Mouse (Mus musculus) left cerebral cortex, adult 11 months (tissue): ENCODE results near the gene Slc4a7.
"Not testable (repeated sequence)": the region's sequence is repeated elsewhere in the genome, so short reads cannot be mapped to it uniquely, and the experiment has no call there.

ENCODE experiments used
- DNase-seq: peaks from one replicate; pipeline ENCODE4 v3.0.0; 2022; ENCODE audit warnings: low spot score

The Slc4a7 gene

DNA sequence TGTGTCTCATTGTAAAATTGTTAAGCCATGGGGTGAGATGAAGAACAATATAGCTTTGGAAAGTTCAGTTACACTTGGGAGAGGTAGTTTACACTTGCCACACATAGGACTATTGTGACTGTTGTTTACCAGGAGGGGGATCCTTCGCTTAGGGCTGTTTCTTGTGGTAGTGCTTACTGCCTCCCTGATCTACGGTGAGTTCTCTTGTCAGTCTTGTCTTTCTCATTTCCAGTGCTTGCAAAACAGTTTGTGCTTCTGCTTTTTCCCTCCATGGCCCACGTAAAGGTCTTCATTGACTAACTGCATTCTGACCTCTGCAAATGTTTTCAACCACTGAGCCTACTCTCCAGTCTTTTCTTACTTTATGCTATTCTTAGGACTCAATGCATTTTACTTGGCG, 98.3 kb downstream of the Slc4a7 start:
- no peak for DNase-seq

GRCm38 (mm10) chr14:14800810-14801209, 98.7 kb downstream of the Slc4a7 start:
- no peak for DNase-seq

- DNase-seq: not testable (repeated sequence)
Measured at GRCm38 (mm10) chr14:14803115-14803514, 101.0 kb downstream of the Slc4a7 start, which contains the start of gene Nek10. Gene Nek10 (plus strand): TSS chr14:14803415.

- peak; percentile 35 for DNase-seq
Measured at GRCm38 (mm10) chr14:14803921-14804517, 101.9 kb downstream of the Slc4a7 start.

GRCm38 (mm10) chr14:14804518-14805212, 102.6 kb downstream of the Slc4a7 start:
- DNase-seq: no peak

DNA sequence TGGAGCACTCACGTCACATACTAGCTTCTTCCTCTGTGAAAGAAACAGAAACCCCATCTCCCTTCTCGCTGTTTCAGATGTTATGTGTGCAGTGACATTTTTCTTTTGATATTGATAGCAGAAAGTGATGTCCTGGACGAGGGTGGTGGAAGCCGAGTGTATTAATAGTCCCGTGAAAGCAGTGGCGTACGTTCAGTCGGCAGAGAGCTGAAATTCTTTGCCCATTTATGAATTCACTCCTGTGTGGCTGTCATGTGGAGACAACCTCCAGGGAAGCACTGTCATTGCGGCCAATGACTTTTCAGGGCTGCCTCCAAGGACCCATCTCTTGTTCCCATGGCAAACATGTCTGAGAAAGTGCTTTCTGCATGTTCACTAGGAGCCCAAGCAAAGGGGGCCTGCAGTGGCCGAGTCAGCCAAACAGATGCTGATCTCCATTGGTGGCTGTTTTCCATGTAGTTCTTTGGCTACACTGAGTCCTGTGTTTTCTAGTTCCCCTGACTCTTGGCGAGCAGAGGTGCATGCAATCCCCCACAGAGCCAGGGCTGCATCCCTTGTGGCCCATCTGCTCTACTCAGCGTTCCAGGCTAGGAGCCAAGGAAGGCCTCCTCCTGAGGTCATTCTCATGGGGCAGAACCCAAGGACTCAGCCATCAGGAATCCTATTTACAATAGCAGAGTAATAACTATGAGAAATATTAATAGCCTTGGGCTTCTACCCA, 130.6 kb downstream of the Slc4a7 start:
- DNase-seq: no peak

- no peak for DNase-seq
Measured at GRCm38 (mm10) chr14:14833498-14833897, 131.4 kb downstream of the Slc4a7 start.

DNA sequence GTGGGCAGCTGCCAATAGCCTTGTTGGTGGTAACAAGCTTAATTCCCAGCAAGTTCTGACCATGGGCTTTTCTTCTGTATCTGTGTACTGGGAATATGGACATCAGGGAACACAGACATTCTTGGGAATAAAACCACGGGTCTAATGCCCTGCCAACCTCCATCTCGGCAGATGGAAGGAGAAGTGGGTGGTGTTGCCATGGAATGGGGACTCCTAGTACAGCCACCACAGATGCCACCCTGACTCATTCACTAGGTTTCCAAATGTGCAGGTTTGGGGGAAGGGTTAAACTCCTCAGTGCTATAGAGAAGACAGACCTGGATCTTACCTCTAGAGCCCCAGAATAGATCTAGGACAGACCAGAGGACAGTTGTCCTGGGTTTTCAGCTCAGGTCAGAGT, 132.2 kb downstream of the Slc4a7 start:
- DNase-seq: no peak

DNA sequence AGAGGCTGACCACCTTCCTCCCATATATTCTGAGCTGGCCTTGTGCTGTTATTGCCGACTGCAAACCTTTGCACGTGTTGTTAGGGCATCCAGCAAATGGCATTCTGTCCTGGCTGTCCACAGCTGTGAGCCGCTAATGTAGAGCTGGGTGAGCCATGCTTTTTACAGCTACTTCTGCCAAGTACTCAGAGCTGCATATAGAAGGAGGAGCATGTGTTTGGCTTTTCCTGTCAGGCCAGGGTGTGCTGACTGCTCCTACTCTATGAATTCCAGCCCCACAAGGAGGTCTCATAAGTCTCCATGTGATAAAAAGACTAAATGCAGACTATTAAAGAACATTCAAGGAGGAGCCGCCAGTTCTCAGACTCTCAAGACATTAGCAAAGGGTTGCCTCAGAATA, 135.5 kb downstream of the Slc4a7 start:
- no peak for DNase-seq

DNA sequence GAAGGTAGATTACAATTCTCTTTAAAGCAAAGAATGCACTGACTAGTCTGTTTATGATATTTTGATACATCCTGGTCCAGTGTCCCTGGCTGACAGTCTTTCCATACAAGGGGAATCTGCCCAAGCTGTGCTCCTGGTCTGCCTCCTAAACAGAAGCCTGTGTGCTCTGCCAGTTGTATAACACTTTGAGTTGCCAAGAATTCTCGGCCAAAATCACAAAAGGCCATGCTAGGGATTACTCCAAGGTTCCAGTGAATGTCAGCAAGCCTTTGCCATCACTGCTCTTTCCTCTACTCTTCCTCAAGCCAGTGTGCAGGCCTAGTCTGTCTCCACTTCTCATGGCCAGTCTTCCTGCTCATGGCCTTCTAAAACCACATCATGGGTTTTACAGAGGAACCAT, 136.0 kb downstream of the Slc4a7 start:
- no peak for DNase-seq

DNA sequence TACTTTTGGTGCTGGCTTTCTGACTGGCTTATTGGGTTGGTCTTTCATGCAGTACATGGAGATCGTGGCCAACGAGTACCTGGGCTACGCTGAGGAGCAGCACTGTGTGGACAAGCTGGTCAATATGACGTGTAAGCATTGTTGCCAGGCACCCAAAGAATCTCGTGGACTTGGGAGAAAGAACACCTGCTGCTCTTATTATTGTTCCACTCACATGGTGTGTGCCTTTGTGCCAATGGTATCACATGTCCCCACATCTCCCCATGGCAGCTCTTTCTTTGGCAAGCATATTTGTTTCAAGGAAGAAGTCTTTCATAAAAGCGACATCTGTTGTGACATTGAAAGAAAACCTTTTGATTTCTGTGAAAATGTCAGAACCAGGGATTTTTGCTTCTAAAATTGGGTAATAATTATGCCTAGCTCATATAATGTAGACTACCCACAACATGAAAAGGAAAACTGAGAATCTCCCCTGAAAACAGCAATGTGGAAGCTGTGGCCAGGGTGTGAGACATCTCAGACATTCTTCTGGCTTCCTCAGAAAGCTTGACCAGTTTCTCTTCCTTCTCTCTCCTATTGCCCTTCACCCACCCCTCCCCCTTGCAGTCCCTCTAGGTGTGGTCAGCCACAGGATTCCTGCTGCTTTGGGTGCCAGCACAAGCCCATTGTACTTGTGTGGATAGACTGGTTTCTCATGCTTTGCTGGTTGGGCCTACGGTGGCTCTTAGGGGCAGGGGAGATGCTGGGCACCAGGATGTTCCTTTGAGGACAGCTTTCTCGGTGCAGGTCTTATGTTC, 140.9 kb downstream of the Slc4a7 start:
- DNase-seq: no peak
